Mouse (Mus musculus) adrenal gland, postnatal 25 days (tissue): ENCODE data around the gene Rnf222. TPM values are rescaled to one million over a fixed set of nuclear protein-coding genes. Genes with fewer than 3 reads are reported as not detected.

Experiments
- DNase-seq: peaks from one replicate; pipeline ENCODE4 v3.0.0; 2021; ENCODE audit warnings: mixed read lengths
- total RNA-seq: library from RNA; stranded (reverse); gene quantifications from 2 replicates; pipeline ENCODE4 v1.2.3, GENCODE M21; 2021

Gene Rnf222
- total RNA-seq, 1 experiment from 2014 or later, result 0.15 TPM

DNA sequence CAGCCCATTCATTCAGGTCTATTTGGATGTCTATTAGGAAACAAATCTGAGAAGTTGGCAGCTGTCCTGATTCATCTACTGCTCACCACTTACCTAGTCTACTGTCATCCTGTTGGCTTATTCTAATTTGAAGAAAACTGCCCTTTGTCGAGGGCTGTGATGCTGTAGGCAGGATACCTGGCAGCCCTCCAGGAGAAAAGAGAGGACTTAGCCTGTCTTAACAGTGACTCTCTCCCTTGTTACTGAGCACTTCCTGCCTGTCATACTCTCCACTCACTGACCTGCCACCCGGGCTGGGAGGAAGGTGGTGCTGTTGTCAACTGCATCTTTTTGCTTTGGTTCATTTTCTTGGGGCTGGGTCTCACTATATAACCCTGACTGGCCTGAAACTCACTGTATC lies 2.3 kb downstream of the Rnf222 start:
- DNase-seq, result no peak

DNA sequence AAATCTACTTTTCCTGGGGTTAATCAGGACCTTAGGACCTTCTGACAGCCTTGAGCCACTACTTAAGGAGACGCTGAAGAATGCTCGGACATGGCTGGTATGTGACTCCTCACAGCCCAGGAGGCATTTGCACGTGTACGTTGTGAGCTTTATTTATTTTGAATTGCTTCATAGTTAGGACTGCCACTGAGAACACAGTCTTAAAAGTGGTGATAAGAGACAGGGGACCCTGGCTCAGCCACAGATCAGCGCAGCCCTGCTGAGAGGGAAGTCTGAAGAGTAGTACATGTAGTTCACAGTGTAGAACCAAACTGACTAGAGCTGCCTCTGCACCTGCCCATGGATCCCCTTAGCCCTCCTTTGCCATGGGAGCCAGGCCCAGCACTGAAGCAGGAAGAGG lies 3.5 kb downstream of the Rnf222 start:
- DNase-seq, result no peak

DNA sequence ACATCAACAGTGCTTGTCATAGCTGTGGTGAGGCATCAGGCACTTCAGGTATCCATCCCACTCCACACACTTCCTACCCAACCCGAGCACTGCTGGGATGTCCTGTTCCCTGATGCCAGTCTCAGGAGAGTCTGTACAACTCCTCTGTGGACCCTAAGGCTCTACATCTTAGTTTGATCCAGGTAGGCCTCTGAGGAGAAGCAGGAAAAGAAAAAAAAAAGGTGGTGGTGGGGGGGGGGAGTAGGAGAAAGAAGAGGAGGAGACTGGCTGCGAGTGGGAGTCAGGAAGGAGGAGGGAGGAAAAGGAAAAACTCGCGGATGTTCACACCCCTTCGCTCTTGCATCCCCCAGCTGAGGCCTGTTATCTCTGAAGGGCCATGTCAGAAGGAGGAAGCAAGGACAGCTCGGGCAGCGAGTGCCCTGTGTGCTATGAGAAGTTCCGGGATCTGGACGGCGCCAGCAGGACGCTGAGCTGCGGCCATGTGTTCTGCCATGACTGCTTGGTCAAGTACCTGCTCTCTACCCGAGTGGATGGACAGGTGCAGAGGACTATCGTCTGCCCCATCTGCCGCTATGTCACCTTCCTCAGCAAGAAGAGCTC lies 4.0 kb downstream of the Rnf222 start:
- no peak for DNase-seq

DNA sequence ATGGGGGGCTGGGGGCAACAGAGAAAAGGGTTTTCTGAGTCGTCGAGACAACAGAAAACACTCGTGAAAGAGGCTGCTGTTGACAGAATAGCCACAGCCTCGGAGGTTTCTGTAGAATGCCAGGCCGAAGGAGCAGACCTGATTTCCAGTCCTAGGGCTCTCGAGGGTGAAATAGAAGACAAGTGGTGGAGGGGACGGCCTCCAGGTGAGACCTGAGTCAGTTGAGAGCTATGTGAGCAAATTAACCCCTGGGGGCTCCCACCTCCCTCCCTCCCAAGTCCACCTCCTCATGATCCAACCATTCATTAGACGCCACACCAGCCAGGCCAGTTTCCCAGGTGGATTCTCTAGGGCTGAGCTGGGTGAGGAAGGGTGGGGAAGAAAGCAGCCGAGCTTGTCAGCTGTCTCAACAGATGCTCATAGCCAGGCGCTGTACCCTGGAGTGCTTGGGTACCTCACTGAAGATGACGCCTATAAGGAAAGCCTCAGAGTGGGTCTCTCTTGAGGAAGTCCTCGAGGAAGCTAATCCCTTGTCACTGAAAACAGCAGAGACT lies 5.6 kb downstream of the Rnf222 start:
- no peak for DNase-seq

DNA sequence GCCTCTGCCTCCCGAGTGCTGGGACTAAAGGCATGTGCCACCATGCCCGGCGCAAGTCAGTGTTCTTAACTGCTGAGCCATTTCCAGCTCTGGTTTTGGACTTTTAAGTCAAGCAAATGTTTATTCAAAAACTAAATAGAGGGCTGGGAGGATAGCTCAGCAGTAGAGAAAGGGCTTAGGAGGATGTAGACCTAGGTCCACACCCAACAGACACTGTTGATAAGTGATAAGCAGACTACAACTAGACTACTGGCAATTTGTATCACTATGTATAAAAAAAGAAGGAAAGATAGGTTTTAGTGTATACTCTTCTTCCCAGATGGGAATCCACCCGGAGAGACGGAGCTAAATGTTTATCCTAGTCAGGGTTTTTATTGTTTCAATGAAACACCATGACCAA lies 7.9 kb downstream of the Rnf222 start:
- DNase-seq, result no peak

DNA sequence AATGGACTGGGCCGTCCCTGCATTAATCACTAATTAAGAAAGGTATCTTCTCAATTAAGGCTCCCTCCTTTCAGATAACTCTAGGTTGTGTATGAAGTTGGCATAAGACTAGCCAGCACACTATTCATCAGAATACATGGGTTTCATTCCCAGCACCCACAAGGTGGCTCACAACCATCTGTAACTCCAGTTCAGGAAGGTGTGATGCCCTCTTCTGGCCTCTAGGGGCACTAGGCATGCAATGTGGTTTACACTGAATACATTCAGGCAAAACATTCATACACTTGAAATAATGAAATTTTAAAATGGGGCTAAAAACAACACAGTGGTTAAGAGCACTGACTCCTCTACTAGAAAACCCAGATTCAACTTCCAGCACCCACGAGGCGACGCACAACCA lies 8.8 kb downstream of the Rnf222 start:
- DNase-seq, result no peak

DNA sequence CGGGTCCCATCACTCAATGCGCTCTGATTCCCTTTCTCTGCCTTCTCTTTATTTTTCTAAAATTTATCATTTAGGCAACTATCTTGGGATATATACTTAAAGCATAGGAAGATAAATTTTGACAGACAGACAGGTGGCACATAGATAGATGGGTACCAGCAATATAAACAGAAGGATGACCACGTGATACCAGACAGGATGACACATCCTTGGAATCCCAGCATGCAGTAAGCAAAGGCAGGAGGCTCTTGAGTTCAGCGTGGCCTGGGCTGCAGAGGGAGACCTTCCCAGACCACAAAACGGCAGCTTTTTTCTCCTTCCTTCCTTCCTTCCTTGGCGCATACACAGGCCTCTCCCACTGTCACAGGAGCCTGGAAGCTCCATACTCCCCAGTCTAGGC lies 9.5 kb downstream of the Rnf222 start:
- DNase-seq, result no peak

DNA sequence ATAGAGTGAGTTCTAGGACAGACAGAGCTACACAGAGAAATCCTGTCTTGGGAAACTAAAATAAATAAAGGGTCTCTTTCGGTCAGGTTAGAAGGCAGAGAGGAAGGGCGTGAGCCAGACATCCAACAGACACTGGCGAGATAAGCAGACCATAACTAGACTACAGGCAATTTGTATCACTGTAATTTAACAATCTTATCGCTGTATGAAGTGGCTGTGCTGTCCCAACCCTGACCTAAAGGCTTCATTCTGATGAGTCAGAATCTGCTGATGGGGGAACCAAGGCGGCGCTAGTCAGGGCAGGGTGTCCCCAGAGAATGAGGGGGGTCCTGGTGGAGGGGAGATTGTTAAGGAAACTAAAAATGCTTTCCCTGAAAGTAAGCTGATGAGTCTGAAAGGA lies 10.4 kb downstream of the Rnf222 start:
- DNase-seq, result no peak

DNA sequence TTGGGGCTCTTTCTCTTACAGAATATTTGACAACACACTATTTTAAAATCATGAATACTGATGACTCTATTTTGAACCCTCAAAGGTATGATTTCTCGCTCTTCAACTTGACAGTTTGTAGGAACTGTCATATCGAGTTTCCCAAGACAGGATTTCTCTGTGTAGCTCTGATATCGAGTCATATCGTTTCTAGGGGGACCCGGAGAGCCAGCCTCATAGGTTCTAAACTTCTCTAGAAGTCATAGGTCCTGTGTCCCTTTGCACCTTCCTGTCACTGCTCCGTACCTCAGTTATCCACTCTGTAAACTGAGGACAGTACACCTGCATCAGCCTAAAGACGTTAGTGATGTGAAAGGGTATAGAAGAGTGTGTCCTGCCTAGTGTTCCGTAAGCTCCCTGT lies 11.5 kb downstream of the Rnf222 start:
- no peak for DNase-seq

DNA sequence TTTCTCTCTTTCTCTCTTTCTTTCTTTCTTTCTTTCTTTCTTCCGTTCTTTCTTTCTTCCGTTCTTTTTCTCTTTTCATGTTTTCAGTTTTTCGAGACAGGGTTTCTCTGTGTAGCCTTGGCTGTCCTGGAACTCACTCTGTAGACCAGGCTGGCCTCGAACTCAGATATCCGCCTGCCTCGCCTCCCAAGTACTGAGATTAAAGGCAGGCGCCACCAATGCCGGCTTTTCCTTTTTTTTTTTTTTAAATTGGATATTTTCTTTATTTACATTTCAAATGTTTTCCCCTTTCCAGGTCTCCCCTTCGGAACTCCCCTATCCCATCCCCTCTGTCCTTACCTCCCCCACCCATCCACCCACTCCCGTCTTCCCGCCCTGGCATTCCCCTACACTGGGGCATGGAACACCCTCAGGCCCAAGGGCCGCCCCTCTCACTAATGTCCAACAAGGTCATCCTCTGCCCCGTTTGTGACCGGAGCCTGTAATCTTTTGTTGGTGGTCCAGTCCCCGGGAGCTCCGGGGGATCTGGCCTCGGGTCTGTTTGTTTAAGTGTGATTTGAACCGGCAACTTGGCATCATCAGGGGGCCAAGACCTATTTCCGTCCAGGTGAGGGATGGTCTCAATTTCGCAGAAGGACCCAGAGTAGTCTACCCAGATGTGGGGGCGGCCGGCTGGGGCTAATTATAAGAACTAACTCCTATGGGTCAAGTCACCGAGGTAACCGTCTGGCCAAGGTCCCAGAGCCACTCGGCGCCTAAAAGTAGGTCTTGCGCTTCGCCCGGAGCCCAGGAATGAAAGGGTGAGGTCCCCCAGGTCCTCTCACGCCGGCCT lies 12.4 kb downstream of the Rnf222 start:
- DNase-seq, result no peak

DNA sequence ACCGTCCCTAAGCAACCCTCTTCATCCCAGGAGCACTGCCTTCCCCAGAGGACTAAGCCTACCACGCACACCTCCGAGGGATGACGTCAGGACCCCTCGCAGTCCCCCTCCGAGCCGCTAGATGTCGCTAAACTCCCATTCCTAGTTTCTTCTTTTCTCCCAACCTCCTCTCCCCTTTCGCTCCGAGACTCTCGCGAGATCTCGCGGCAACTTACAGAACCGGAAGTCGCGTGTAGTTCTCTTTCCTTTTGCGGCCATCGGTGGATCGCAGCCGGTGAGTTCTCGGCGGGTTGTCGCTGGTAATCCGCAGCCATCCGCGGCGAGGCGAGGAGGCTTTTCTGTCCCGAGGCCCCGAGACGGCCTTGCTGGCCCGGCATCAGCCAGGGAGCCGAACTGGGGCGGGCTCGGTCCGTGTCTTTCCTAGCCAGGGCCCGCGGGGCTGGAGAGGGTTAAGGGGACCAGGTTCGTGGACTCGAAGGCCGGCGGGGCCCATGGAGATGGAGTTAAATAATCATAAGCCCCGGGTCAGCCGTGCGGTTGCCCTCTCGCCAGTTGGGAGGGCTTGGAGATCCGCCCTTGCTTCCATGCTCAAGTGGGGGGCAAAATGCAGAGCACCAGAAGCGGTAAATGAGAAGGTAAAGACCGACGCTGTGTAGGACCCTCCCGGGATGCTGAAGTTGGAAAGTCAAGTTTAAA lies 13.1 kb downstream of the Rnf222 start, which contains the start of gene Rpl26:
Rpl26 (plus strand) TSS at position 233 of the 696 bp plus-strand sequence.
- DNase-seq, result peak; percentile 97

DNA sequence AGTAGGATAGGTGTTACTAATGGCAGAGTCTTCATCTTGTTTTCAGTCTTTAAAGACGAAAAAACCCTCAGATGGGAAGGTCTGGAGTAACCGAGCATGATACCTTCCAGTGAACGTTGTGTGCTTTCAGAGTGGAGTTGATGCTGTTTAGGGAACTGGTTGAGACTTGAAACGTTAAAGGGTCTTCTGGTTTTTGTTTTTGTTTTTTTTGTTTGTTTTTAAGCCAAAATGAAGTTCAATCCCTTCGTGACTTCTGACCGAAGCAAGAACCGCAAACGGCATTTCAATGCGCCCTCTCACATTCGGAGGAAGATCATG lies 13.7 kb downstream of the Rnf222 start:
- DNase-seq, result no peak

DNA sequence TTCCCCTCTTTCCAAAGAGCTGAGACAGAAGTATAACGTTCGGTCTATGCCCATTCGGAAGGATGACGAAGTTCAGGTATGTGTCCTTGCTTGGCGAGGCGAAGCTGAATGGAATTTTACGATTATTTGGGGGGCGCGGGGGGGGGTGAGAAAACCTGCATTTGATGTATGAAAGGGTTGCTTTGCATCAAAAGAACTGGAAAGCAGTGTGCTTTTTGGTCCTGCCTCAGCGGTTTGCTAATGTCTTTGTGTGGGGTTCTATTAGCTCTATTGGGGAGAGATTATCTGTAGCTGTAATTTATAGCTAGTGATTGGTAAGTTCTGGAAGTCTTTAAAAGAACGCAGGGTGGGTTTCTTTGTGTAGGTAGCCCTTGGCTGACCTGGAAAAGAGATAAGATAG lies 14.0 kb downstream of the Rnf222 start:
- no peak for DNase-seq

DNA sequence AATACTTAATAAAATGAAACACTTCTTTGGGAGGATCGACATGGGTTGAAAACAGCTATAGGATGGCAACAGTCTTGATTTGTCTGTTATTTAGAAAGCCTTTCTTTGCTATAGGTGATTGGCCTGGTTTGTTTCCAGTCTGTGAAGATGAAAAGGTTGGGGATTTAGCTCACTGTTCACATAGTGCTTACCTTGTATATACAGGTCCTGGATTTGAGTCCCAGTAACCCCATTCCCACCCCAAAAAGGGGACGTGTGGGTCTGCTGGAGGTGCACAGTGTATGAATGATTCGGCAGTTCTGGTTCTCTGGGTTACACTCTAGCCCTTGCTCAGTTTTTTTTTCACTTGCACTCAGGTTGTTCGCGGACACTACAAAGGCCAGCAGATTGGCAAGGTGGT lies 14.5 kb downstream of the Rnf222 start:
- no peak for DNase-seq

DNA sequence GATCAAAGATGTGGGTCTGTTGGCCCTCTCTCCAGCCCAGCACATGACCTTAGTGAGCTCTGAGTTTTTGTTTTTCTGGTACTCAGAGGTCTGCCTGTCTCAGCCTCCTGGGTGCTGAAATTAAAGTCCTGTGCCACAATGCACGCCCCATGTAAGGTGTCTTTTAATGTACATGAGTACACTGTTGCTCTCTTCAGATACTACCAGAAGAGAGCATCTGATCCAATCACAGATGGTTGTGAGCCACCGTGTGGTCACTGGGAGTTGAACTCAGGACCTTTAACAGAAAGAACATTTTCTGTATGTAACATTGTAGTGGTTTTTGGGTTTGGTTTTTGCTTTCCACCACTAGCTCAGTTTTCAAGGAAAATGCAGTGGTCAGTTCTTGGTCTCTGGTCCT lies 15.4 kb downstream of the Rnf222 start:
- no peak for DNase-seq

DNA sequence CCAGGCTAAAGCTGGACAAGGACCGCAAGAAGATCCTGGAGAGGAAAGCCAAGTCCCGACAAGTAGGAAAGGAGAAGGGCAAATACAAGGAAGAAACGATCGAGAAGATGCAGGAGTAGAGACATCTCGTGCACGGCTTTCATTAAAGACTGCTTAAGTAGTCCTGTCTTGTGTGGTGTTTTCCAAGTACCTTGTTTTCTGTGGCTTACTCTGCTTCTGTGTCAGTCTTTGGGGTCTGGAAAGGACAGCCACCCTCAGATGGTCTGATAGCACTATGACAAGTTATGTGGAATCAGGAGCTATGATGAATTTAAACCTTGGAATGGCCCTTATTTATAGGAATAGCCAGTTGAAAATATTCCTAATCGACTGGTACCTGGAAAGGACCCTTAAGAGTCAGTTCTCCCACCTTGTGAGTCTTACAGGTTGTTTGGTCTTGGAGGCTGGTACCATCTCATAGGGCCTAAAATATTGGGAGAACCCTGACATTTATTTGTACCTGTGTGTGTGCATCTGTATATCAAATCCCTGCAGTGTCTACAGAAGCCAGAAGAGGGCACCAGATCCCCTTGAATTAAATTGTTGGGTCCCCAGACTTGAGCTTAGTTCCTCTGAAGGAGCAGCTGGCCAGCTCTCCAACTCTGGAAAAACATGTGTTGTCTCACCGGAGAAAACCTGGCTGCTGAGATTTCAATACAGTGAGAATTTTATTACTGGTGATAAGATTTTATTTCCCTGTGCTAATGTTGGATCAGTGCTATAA lies 16.2 kb downstream of the Rnf222 start:
- peak; percentile 58 for DNase-seq

DNA sequence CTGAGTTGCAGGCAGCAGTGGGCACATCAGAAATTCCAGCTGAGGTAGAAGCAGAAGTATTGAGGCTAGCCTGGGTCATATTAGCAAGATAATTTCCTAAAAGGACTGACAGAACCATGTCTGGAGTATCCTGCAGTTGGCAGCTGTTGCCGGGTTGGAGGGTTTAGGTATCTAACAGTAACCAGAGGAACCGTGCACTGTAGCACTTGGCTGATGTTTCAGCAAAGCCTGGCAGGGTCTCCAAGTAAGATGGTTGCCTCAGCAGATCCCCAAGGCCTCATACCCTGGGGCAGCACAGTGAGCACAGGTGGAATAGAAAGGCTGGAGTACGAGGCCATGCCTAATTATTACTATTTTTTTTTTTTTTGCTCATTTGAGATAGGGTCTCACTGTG lies 16.8 kb downstream of the Rnf222 start:
- no peak for DNase-seq

DNA sequence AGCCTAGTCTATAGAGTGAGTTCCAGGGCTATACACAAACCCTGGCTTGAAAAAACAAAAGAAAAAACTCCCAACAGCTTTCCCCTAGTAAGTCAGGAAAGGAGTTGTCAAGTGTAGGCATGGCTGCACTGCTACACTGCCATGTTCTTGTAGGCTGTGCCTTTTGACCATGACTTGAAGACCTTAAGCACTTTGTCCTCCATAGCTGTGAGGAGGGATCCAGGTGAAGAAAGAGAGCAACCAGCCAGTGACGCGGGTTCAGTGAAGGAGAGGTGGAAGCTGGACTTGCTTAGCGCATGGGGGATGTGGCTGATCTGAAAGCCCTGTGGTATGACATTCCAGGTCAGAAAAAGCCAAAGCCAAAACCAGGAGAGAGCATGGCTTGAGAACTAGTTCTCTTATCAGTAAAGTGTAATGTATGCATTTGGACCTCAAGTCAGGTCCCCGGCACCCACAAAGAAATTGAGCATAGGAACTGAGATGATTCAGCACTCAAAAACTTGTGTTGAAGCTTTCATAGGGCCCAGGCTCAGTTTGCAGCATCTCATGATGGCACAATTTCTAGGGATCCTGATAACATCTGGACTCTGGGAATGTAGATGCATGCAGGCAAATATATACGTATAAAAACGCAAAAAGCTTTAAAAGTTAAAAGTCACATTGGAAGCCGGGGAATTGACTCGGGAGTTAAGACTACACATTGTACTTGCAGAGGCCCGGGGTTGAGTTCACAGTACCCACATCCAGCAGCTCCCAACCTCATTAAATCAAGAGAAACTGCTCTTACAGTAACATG lies 17.5 kb downstream of the Rnf222 start:
- no peak for DNase-seq

DNA sequence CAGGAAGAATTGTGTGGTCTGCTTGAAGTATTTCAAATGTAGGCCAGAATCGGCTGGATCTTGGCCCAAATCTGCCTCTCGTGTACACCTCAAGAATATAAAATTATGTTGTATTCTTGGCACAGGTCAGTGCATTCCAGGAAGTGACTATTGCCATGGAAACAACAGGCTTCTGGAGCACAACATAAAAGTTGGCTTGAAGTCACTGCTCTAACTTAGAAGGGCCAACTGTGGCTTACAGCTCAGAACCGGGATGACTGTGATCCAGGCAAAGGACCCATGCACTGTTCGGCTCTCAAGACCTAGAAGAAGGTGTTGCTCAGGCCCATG lies 18.1 kb downstream of the Rnf222 start:
- no peak for DNase-seq

DNA sequence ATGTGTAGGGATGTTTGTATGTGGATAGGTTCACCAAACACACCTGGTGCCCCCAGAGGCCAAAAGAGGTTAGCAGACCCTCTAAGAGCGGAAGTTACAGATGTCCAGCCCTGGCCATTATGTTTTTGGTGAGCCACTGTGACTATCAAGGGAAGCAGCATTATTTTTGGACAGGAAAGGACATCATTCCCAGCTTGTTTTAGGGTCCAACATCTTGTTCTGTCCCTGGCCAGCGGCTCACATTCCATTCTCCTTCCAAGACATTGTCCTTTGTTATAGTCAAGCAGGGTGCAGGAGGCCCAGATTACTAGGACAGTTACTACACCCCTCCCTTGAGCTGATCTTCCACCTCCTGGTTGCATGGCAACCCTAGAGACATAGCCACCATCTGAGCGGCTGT lies 18.9 kb downstream of the Rnf222 start:
- no peak for DNase-seq

DNA sequence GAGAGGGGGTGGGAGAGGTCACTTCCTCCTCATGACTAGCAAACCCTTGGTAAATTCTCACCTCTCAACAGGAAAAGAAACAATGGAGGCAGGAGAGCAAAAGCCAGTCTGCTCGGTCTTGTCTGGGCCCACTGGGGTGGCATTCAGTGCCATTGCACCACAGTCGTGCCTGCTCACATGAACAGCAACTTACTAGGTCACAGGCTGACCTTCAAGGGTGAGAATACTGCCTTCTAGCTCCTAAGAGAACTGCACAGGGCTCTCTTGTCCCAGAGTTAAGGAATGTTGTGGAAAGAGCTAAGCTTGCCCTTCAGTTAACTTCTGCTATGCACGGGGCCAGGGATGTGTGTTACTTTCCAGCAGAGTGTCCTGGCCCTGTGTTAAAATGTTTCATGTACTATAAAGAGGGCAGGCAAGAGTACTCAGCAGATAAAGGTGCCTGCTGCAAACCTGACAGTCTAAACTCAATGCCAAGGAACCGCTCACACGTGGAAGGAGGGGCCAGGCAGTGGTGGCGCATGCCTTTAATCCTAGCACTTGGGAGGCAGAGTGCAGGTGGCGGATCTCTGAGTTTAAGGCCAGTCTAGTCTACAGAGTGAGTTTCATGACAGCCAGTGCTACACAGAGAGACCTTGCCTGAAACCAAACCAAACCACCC lies 20.6 kb downstream of the Rnf222 start:
- no peak for DNase-seq
